Mouse (Mus musculus): ENCODE data around the gene Dus3l.
A peak's percentile ranks its signal among the peaks of the same experiment; 100 is the strongest.

- peak; percentile 44; the same call in 1 of the 2 replicates for TF ChIP-seq POLR2A (IDR thresholded peaks at IDR 0.05; ENCODE audit: control insufficient read depth, extremely low read depth, insufficient read depth, low read length, poor library complexity)
- no peak for TF ChIP-seq CTCF (IDR thresholded peaks at IDR 0.05; ENCODE audit: borderline replicate concordance, control insufficient read depth, extremely low read depth, insufficient read depth, low read length, poor library complexity)
Measured at GRCm38 (mm10) chr17:56716655-56717362, 47.7 kb upstream of the Dus3l start.
